Mouse (Mus musculus): ENCODE measurements at regions not wholly inside any gene's neighbourhood (a gene's known extent, or its start where the extent isn't known, plus 50 kb on each side); places are given as distances from the start of the nearest gene placed in this dataset.

- DNase-seq, result no peak
Measured at GRCm38 (mm10) chr3:104343096-104343495, 122.9 kb upstream of the Magi3 start.

- no peak for DNase-seq
Measured at GRCm38 (mm10) chr3:104342220-104342619, 122.0 kb upstream of the Magi3 start.

- no peak for DNase-seq
Measured at GRCm38 (mm10) chr3:104340331-104340730, 120.2 kb upstream of the Magi3 start.

DNA sequence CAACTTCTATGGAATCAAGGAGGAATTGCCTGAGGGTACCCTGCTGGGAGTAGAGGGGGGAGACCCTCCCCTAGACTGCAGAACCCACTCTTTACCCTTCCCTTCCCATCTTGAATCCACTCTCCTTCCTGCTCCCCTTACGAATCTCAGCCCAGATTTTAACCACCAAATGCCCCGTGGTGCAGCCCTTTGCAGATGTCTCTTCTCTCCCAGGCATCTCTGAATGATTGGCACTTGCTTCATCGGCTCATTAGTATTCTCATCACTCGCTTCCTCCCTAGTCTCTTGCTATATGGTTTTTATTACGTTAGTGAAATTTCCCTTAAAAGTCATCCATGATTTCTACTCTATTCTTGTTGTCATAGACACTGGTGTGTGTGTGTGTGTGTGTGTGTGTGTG, 116.7 kb upstream of the Magi3 start:
- DNase-seq, result no peak

GRCm38 (mm10) chr3:104336308-104336707, 116.1 kb upstream of the Magi3 start:
- DNase-seq, result no peak

DNA sequence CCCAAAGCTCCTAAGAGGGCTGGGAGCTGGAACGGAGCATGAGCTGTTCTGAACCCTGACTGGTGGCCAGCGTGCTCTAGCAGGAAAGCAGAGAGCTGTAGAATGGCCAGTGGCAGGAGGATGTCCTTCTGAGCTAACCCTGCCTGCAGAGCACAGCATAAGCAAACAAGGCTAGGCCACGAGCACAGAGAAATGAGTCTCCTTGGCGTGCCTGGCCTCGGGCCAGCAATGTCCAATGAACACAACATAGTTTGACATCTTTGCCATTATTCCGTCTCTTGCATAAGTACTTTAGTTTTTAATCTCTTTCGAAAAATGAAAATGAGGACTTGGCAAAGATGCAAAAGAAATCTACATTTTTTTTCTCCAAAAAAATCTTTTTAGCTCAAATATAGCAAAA, 114.6 kb upstream of the Magi3 start:
- DNase-seq, result no peak

DNA sequence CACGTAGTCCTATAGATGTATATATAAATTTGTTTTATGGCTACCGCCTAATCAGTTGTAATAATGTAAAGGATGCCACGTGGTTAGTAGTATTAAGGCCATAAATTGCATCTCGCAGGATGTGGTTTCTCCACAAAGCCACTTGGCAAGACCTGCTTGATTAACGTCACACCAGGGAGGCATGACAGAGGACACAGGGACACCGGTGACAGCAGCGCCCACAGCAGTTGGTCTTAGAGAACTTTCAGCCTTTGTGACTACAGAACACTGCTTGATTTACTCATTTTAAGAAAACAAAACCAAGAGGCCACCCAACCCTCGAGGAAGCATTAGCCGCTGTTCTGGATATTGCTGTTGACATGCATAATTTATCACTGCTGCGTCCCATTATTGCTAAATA, 113.2 kb upstream of the Magi3 start:
- no peak for DNase-seq

GRCm38 (mm10) chr3:104330646-104331045, 110.5 kb upstream of the Magi3 start:
- no peak for DNase-seq

GRCm38 (mm10) chr3:104327829-104328228, 107.7 kb upstream of the Magi3 start:
- no peak for DNase-seq

DNA sequence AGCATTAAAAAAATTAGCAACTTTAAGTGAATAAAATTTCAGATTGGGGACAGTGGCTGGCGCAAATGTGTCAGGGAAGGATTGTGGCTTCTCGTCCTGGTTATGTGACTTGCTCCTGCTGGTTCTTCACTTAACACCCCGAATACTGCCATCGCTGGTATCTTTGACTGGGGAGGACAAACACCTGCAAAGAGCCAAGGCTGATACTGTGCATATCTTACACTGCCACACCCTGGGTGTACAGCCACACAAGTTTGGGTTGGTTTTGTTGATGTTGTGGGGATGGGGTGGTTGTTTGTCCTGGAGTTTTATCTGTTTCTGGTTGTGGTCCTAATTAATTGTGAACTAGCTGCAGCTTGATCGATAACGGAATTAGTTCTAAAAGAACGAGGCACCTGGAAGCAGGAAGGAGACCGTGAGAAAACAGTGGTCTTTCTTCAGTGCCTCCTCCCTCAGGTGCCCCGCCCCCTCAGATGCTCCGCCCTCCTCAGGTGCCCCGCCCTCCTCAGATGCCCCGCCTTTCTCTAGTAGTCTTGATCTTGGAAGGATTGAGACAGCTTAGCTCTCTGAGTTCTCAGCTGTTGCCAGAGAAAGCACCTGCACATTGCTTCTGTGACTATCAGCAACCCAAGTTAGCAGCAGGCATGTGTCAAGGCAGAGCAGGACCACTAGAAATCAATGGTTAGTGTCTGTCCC, 107.0 kb upstream of the Magi3 start:
- DNase-seq, result peak; percentile 5

GRCm38 (mm10) chr3:104322591-104322990, 102.4 kb upstream of the Magi3 start:
- no peak for DNase-seq

DNA sequence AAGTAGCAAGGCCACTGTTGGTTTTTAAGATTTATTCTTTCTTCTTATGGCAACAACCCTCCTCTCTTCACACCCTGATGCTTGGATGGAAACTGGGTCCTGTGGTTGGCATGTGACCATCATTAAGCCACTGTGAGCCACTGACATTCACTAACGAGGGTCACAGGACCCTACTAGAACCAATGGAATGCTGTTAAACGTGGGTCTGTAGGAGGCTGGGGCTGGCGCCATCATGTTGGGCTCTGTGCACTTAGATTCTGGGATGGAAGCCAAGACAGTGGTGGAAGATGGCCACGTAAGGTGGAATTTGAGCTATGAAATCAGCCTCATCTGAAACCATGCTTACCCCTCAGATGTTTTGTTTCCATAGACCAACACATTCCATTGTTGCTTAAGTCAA, 100.2 kb upstream of the Magi3 start:
- no peak for DNase-seq

DNA sequence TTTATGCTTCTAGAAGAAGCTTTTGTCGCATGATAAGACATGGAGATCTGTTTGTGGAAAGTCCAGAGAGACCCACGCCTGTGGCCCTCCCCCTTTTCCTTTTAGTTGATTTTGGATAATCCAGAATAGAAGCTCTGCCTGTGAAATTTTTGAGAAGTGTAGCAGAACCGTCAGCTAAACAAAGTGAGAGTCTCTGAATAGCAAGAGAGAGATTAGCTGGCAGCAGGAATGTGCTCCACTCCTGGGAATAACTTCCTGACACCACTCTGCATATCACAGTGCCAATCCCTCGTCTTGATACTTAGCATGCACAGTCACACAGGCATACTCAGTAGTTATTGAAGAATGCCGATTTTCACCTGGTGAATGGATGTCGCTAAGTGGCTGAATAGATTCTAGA, 99.2 kb upstream of the Magi3 start:
- no peak for DNase-seq

DNA sequence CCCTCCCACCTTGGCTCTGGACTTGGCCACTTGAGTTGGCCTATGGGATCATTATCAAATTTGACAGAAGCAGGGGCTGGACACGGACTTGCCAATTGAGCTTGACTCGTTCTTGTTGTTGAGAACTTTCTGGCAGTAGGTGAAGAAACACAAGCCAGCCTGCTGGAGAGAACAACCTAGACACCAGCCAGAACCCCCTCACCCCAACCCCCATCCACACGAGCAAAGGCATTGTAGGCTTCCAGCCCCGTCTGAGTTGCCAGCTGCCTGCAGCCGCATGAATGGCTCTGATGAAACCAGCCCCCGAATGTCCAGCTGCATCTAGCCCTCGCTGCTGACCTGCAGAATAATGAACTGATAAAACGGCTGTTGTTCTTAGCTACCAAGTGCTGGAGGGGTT, 98.7 kb upstream of the Magi3 start:
- DNase-seq, result no peak

DNA sequence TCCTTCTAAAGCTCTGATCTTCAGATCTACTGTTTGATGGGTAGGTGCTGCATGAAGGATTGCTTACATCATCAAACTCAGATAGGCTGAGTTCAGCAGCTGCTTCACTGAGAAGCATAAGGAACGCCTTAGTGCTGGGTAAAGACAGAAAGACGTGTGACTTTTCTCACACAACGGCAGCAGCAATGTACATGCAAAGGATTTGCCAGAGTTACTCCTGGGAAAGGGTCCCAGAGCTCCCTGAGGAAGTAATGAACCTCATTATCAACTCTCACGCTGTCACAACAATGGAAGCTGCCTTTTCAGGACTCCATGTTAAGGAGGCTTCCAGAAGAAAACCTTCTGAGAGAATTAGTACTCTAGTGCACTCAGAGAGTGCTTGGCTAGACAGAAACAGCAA, 97.4 kb upstream of the Magi3 start:
- DNase-seq, result no peak

- DNase-seq, result no peak
Measured at GRCm38 (mm10) chr3:104313063-104313462, 92.9 kb upstream of the Magi3 start.

- peak; percentile 7 for DNase-seq
Measured at GRCm38 (mm10) chr3:104306961-104307360, 86.8 kb upstream of the Magi3 start.

GRCm38 (mm10) chr3:104305904-104306563, 85.9 kb upstream of the Magi3 start:
- no peak for DNase-seq

- DNase-seq, result no peak
Measured at GRCm38 (mm10) chr3:104303577-104303976, 83.4 kb upstream of the Magi3 start.

DNA sequence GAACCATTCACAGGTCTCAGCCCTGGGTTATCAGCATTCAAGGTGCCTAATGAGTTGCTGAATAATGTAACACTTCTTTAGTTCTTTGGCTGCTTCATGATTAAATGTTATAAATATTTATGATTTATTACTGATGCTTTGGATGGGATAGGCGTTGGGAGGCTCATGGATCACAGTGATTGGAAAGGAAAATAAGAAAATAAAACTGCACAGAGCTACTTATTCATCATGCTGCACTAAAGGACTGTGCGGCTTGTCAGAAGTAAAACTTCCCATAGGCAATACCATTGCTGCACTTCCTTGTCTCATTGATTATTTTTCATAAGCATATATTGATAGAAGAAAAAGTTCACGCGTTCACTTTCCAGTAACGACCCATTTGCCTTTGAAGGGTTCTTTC, 80.0 kb upstream of the Magi3 start:
- no peak for DNase-seq

GRCm38 (mm10) chr3:104298878-104299277, 78.7 kb upstream of the Magi3 start:
- no peak for DNase-seq

DNA sequence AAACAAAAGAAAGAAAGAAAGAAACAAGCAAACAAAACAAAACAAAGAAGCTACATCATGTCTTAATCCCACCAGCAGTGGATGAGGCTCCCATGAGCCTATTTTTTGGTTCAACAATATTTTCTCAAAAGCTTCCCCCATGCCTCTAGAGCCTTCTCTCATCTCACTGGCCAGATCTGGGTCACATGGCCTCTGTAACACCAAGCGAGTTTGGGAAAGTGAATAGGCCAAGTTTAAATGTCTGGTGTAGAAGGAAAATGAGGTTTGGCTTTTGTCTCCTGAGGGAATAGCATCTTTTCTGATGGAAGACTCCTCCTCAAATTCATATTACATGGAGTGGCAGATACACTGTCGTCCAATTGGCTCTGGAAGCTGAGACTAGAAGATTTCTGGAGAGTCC, 78.2 kb upstream of the Magi3 start:
- DNase-seq, result no peak

- peak; percentile 40 for DNase-seq
Measured at GRCm38 (mm10) chr3:104297112-104297511, 76.9 kb upstream of the Magi3 start.

- no peak for DNase-seq
Measured at GRCm38 (mm10) chr3:104295856-104296255, 75.7 kb upstream of the Magi3 start.
